Mouse (Mus musculus) heart, adult 2 months (tissue): Measurements from ENCODE around the gene Nmnat1.

Experiments used
- CTCF ChIP-seq: fragments of 200-600 bp; IDR thresholded peaks from 2 replicates; pipeline ENCODE4 v1.8.1; 2022; ENCODE audit warnings: antibody characterized with exemption, mild to moderate bottlenecking, moderate library complexity
- EP300 ChIP-seq: fragments of 200-500 bp; IDR thresholded peaks from 2 replicates; pipeline ENCODE4 v1.6.1; 2011; ENCODE audit warnings: low read depth, low read length, control low read depth; ENCODE audit not compliant: insufficient read depth
- POLR2A ChIP-seq: fragments of 200-500 bp; IDR thresholded peaks from 2 replicates; pipeline ENCODE4 v1.6.1; 2011; ENCODE audit warnings: mild to moderate bottlenecking, low read depth, low read length, control low read depth; ENCODE audit not compliant: insufficient read depth

- TF ChIP-seq CTCF: no peak
- TF ChIP-seq EP300: peak; percentile 94
- peak; percentile 34; the same call in 1 of the 2 replicates for TF ChIP-seq POLR2A
These were observed 42.8 kb upstream of the Nmnat1 start for GRCm38 (mm10) chr4:149527621-149528354.
